In genomic region chr2:170185137-170185837, GRCm38 (mm10) we compare ENCODE assay signal across 9 mouse cellular contexts. TPM values are rescaled to one million over a fixed set of nuclear protein-coding genes. Genes with fewer than 3 reads are reported as not detected.
DNase-seq lines count a peak whose midpoint lies in the region; ATAC-seq and TF ChIP-seq lines count a peak whose summit lies in the region.
"Had no signal": no experiment of that assay in that cellular context is flagged by ENCODE, and none has a peak within 500 bp of the region (broad histone marks: within the 10 kb centered on the region; RNA-seq: fewer than 3 reads in every experiment).

No protein-coding gene starts in this region.

- H3K36me3 ChIP-seq in lung, embryonic 16.5 days (ENCODE audit: control insufficient read depth, insufficient read depth, low read length), result no peaks in the 10 kb centered on the region
- H3K36me3 ChIP-seq in embryonic facial prominence, embryonic 15.5 days, result no peaks in the 10 kb centered on the region
- no peaks in the 10 kb centered on the region for H3K36me3 ChIP-seq in limb, embryonic 14.5 days (ENCODE audit: control insufficient read depth, insufficient read depth, low read length)
- H3K36me3 ChIP-seq in stomach, embryonic 14.5 days (ENCODE audit: control insufficient read depth, insufficient read depth, low read length), result no peaks in the 10 kb centered on the region

- H3K9ac ChIP-seq in lung, embryonic 16.5 days (ENCODE audit: low read length), result no peak overlapping the region
- peak overlapping the region; percentile 22; the same call in 1 of the 2 replicates for H3K9ac ChIP-seq in embryonic facial prominence, embryonic 15.5 days
- peak overlapping the region; percentile 56; the same call in 1 of the 2 replicates for H3K9ac ChIP-seq in limb, embryonic 14.5 days (ENCODE audit: low read depth, low read length, severe bottlenecking)
- H3K9ac ChIP-seq in stomach, embryonic 14.5 days (replicated peaks; ENCODE audit: low read depth, low read length), result no peak overlapping the region

- no peaks in the 10 kb centered on the region for H3K27me3 ChIP-seq in lung, embryonic 16.5 days (ENCODE audit: control insufficient read depth, insufficient read depth, low read depth, low read length)
- H3K27me3 ChIP-seq in embryonic facial prominence, embryonic 15.5 days, result no peaks in the 10 kb centered on the region
- no peaks in the 10 kb centered on the region for H3K27me3 ChIP-seq in limb, embryonic 14.5 days (ENCODE audit: control insufficient read depth, insufficient read depth, low read length)
- H3K27me3 ChIP-seq in stomach, embryonic 14.5 days (ENCODE audit: control insufficient read depth, insufficient read depth, low read length), result no peaks in the 10 kb centered on the region

- 47% methylated on average over 4 of the region's 4 CpGs for WGBS in lung, embryonic 16.5 days
- 54% methylated on average over 4 of the region's 4 CpGs for WGBS in embryonic facial prominence, embryonic 15.5 days
- WGBS in limb, embryonic 14.5 days, result 58% methylated on average over 4 of the region's 4 CpGs
- WGBS in stomach, embryonic 14.5 days, result 61% methylated on average over 4 of the region's 4 CpGs

- peak overlapping the region; percentile 86 for H3K27ac ChIP-seq in lung, embryonic 16.5 days (ENCODE audit: low read length)
- H3K27ac ChIP-seq in embryonic facial prominence, embryonic 15.5 days (replicated peaks), result peak overlapping the region; percentile 84
- H3K27ac ChIP-seq in limb, embryonic 14.5 days (replicated peaks; ENCODE audit: low read depth, low read length), result peak overlapping the region; percentile 67; the same call in 1 of the 2 replicates
- no peak overlapping the region; the same call in 1 of the 2 replicates for H3K27ac ChIP-seq in stomach, embryonic 14.5 days (ENCODE audit: low read length)

- peak overlapping the region; percentile 83 for H3K4me2 ChIP-seq in lung, embryonic 16.5 days (ENCODE audit: low read depth, low read length)
- H3K4me2 ChIP-seq in embryonic facial prominence, embryonic 15.5 days (replicated peaks), result peak overlapping the region; percentile 59
- peak overlapping the region; percentile 60 for H3K4me2 ChIP-seq in limb, embryonic 14.5 days (replicated peaks; ENCODE audit: low read depth, low read length, severe bottlenecking)
- H3K4me2 ChIP-seq in stomach, embryonic 14.5 days (replicated peaks; ENCODE audit: low read depth, low read length), result peak overlapping the region; percentile 47; the same call in 1 of the 2 replicates

- H3K4me1 ChIP-seq in lung, embryonic 16.5 days (replicated peaks; ENCODE audit: control insufficient read depth, insufficient read depth, low read length), result peaks cover 11% of the 10 kb centered on the region; the same call in 1 of the 2 replicates
- H3K4me1 ChIP-seq in embryonic facial prominence, embryonic 15.5 days, result peaks cover 10% of the 10 kb centered on the region
- 0 out of 2 replicates have a peak, but pooled peaks cover 5% of the 10 kb centered on the region for H3K4me1 ChIP-seq in limb, embryonic 14.5 days (ENCODE audit: control insufficient read depth, insufficient read depth, low read length)
- no peaks in the 10 kb centered on the region for H3K4me1 ChIP-seq in stomach, embryonic 14.5 days (ENCODE audit: control insufficient read depth, insufficient read depth, low read length)

- TF ChIP-seq POLR2A in limb, embryonic 14.5 days (IDR thresholded peaks at IDR 0.05; ENCODE audit: borderline replicate concordance, extremely low read depth, insufficient read depth, insufficient read length), result no peak

- peak overlapping the region; percentile 56 for H3K4me3 ChIP-seq in lung, embryonic 16.5 days (ENCODE audit: low read length)
- H3K4me3 ChIP-seq in embryonic facial prominence, embryonic 15.5 days (replicated peaks), result peak overlapping the region; percentile 48
- peak overlapping the region; percentile 45 for H3K4me3 ChIP-seq in limb, embryonic 14.5 days (replicated peaks; ENCODE audit: low read length)
- peak overlapping the region; percentile 28; the same call in 1 of the 2 replicates for H3K4me3 ChIP-seq in stomach, embryonic 14.5 days (ENCODE audit: low read depth, low read length)

- H3K9me3 ChIP-seq in lung, embryonic 16.5 days (ENCODE audit: control insufficient read depth, low read length), result no peaks in the 10 kb centered on the region
- no peaks in the 10 kb centered on the region for H3K9me3 ChIP-seq in embryonic facial prominence, embryonic 15.5 days (replicated peaks)
- no peaks in the 10 kb centered on the region for H3K9me3 ChIP-seq in limb, embryonic 14.5 days (ENCODE audit: control insufficient read depth, low read length)
- H3K9me3 ChIP-seq in stomach, embryonic 14.5 days (ENCODE audit: control insufficient read depth, low read depth, low read length), result no peaks in the 10 kb centered on the region

- no peak for DNase-seq in lung, postnatal 36 days
- no peak for DNase-seq in limb, embryonic 14.5 days (ENCODE audit: low spot score)
- no peak for DNase-seq in ovary, postnatal 10 days (ENCODE audit: low spot score)
- DNase-seq in urinary bladder, postnatal 10 days (ENCODE audit: low spot score), result no peak
- DNase-seq in adrenal gland, postnatal 10 days, result no peak
- DNase-seq: cerebellum, adult 9-11 months had no signal

- no peak for ATAC-seq in lung, embryonic 16.5 days (ENCODE audit: low read depth)
- ATAC-seq in embryonic facial prominence, embryonic 15.5 days (ENCODE audit: insufficient number of reproducible peaks, low FRiP score, low TSS enrichment, low read depth), result no peak
- ATAC-seq in limb, embryonic 14.5 days (ENCODE audit: low FRiP score, low read depth), result no peak
- no peak for ATAC-seq in stomach, embryonic 14.5 days (ENCODE audit: insufficient number of reproducible peaks, insufficient read depth, low FRiP score, low read depth)

RNA-seq across cellular contexts. Expression of gene Zfp217, which starts 37.4 kb away (rescaled TPM):
- polyA plus RNA-seq in lung, embryonic 16.5 days (2015; fragmentation: Nextera tagmentation; extraction: Ambion mirVana), result 5.2 and 6.1 TPM in 2 replicates
- polyA plus RNA-seq in embryonic facial prominence, embryonic 15.5 days (2015; fragmentation: Nextera tagmentation; extraction: Ambion mirVana), result 3.9 and 4.1 TPM in 2 replicates
- polyA plus RNA-seq in limb, embryonic 14.5 days (2012; rRNA removed), result 11.7 and 12.2 TPM in 2 replicates
- polyA plus RNA-seq in limb, embryonic 14.5 days (2014; fragmentation: Nextera tagmentation; extraction: Ambion mirVana), result 4.0 and 4.8 TPM in 2 replicates
- polyA plus RNA-seq in stomach, embryonic 14.5 days (2014; fragmentation: Nextera tagmentation; extraction: Ambion mirVana), result 4.1 and 4.5 TPM in 2 replicates
- total RNA-seq in adrenal gland, postnatal 10 days (2021), result 10 to 100 TPM; 22.0 to 31.0 TPM

Comparison
In these comparisons a context has a peak if more than half of its experiments do, and no peak if none do; other contexts are left out.
1. H3K9ac ChIP-seq: peak in embryonic facial prominence, embryonic 15.5 days (single experiment) and limb, embryonic 14.5 days (single experiment); none in lung, embryonic 16.5 days (single experiment) and stomach, embryonic 14.5 days (single experiment).
2. Peak in every context shown above with its lines, with median percentiles within 50 percentile points of each other: H3K4me2 ChIP-seq and H3K4me3 ChIP-seq.